Mouse (Mus musculus) regulatory T cell (primary cell): ENCODE measurements around the gene Gm2115.

Source experiments
- in situ Hi-C: fragments of 300-600 bp; cut with MboI, MseI; formaldehyde crosslinking; loops from one replicate; pipeline ENCODE4 v1.15.1; 2025; ENCODE audit warnings: high pct_unique_total_duplicates

Gm2115 gene

DNA sequence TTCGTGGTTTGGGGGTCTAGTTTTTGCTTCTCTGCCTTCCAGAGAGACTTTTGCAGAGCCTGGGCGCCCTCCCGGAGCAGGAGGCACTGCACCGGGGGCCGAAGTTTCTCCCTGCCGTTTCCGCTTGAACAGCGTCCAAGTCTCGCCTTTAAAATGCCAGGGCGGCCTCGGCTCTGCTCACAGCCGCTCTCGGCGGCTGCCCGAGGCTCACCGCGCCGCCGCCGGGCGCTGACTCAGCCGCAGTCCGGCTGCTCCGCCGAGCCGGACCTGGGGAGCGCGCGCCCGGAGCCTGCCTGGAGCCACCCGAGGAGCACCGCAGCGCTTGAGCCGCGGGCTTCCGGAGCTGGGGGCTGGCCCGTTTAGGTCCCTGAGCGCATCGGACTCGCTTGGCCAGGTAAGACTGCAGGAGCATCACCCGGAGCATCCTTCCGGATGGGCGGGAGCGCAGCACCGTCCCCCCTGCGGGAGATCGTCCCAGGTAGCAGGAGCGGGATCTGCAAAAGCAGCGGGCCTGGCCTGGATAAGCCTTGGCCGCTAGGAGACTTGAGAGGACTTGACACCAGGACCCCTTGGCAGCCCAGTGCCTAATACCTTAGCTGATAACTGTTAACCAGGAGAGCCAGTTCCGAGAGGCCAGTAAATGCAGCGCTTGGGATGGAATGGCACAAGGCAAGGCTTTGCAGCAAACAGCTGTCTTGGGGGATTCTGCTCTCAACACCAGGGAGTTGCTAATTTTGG lies at the start of gene Gm2115:
Gene Gm2115 (plus strand): TSS at position 159 of the 738 bp plus-strand sequence.
- in situ Hi-C loops: no loop called here

DNA sequence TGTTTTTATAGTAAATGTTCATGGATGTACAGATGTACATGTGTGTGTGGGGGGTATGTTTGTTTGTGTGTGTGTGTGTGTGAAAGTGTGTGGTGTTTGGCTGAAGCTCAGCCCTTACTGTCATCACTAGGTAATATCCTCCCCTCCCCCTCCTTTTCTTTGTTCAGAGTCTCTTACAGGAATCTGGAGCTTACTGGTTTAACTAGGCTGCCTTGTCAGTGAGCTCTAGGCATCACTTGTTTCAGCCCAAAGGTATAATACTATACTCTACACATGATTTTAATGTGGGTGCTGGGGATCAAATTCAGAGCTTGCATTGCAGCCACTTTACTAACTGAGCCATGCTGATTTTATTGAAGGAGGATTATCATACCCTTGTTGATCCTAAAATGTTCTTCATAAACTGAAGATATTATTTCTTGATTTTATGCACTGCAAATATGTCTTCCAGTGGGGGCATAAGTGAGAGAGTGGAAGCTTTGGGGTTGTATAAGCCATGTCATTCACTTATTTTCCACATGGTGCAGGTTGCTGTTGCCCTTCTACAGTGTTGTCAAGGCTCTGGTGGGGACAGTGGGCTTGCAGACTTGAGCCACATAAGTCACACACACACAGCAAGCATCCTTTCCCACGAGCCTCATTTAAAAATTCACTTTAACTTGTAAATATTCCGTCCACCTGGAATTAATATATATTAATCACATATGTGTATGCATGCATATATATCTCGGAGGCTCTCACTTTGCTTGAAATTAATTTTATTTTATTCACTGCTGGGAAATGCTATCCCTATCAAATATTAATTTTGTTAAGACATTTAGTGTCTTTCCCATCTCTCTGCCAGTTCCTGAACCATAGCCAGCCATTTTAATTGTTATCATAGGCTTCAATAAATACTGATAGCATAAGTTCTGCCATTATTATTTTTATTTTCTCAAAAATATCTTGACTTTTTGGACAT lies 45.0 kb upstream of the Gm2115 start:
- in situ Hi-C loops: no loop called here

DNA sequence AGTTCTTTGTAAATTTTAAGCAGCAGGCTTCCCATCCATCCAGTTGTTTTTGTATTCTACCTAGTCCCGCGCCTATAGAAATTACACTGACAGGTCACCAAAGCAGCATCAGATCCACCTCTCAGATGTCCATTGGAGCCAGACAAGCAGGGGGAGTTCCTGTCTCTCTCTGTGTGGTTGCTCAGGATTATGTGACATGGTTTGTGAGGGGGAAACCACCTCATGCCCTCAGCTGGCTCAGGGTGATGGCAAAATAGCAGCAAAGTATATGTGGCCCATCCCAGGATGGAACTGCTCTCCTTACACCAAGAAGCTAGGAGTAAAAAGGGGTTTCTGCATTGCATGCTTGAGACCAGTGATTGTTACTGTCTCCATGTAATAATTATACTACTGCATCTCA lies 42.3 kb upstream of the Gm2115 start:
- in situ Hi-C loops: no loop called here

DNA sequence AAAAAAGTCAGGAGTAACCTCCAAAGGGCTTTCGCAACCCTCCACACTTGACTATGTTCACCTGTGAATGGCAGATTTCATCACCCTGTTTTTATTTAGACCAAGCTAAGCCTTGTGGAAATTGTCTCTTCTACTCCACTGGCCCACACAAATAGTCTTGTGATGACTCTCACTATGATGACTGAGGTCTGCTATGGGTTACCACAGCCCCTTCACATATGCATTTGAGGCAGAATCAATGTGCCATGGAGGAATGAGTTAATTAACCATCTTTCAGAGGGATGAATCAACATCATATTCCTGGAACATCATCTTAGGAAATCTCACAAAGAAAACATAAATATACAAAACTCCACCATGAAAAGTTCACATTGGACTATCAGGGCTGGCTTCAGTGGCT lies 25.6 kb upstream of the Gm2115 start:
- in situ Hi-C loops: no loop called here

DNA sequence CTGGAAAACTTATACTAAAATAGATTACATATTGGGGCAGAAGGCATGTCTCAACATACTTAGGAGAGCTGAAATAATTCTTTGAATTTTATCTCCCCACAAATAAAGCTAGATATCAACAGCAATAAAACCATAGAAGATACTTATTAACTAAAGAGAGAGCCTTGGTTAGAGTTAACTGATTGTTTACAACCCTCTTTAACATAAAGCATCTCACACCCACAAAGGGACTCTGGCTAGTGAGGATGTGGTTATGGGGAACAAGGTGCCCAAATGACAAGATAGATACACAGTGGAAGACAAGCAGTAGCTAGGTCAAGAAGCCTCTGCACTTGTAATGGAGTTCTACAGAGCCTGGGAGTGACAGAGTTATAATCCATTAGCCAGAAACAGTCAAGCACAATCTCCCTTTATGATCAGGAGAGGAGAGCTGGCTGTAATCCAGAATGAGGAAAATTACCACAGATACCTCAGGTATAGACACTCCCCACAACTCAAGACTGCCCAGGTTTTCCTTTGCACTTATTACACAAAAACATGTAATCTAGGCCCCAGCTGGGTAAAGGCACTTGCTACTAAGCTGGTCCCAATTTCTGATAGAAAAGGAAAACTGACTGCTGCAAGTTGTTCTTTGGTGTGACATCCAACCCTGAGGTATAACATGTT lies 10.1 kb upstream of the Gm2115 start:
- in situ Hi-C loops: no loop called here

DNA sequence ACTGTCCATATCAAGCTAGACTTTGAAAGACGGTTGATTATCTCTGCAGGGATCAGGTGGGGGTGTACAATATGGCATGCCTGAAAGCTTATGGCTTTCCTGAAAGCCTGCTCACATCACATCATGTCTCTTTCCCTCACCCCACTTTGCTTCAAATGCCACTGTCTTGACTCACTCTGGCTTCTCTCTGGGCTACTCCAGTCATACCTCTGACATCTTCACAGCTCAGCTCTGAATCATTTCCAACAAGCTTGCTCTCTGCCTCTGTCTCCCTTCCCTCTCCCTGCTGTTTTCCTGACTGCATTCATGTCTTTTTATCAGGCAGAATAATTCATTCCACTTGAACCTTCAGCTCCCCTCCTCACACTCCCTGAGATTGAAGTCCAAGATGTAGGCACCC lies 7.4 kb upstream of the Gm2115 start:
- in situ Hi-C loops: no loop called here

DNA sequence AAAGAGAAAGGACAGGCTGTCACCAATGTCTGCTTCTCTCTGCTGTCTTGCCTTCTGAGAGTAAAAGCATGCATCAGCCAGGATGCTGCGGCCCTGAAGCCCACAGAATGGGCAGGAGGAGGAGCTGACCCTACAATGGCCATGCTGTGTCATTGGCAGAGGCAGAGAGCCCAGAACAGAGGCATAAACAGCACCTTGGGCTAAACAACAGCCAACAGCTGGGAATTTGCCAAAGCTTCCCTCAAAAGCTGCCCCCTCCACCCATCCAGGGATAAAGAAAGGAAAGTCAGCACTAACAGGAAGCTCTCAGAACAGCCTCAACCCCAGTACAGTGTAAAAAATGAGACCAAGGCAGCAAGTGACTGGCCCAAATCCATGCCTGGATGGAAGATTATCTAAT lies 6.3 kb upstream of the Gm2115 start:
- in situ Hi-C loops: no loop called here

DNA sequence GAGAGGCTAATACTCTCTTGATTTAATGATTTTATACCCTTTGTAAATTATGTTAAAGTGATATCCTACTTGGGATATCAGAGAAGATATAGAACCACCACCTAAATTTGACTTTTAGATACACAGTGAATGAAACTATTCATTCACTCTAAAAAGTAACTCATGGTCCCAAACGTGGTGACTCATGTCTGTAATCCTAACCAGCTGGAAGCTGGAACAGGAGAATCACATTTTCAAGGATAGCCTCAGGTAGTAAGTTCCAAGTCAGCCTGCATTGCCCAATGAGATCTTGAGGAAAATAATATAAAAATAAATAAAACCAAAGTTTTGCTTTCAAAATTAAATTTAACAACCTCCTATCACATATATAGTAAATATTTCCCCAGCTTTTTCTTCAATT lies 2.6 kb upstream of the Gm2115 start:
- in situ Hi-C loops: no loop called here

DNA sequence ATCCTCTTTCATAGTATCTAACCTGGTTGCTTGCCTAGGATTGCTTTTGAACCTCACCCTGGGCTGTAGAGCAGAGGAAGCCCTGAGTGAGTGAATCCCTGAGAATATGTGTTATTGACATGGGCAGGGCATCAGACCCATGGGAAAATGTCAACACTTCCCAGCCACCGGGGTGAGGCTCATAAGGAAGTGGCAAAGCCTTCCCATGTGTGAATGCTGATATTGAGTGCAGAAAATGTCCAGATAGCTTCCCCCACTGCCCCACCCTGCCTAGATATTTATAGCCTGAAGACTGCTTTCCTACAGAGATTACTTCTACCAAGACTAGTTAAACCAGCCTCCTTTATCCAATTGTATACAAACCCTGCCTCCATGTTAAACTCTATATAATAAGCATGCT lies 4.0 kb downstream of the Gm2115 start:
- in situ Hi-C loops: no loop called here

DNA sequence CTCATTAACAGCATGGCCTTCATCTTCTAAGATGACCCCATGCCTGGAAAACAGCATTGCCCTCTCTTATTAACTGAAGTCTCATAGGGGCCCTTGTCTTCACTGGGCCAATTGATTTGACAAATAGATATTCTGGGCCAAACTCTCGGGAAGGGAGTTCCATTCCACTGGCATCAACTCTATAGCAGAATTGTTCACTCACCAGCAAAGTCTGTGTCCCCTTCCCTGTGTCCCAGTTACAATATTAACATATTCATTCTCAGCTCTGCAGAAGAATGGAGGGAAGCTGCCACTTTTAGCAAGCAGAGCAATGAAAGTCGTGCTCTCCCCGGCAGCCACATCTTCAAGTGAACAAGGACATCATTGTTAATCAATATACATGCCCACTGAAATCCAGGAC lies 5.9 kb downstream of the Gm2115 start:
- in situ Hi-C loops: no loop called here

DNA sequence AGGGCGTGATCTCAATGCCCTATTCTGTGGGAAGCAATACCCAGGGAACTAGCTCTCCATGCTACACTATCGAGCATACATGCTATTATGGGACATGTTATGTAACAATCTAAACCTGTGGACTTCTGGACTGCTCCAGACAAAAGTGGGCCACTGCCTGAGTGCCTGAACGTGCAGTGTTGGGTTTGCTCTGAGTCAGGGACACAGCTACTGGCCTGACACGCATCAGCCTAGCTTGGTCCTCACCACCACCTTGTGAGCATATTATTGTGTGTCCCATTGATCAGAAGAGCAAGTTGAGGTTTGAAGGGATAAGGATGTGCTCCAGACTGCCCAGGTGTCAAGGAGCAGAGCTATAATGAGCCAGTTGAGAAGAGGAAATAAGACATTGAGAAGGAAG lies 16.2 kb downstream of the Gm2115 start:
- in situ Hi-C loops: no loop called here

DNA sequence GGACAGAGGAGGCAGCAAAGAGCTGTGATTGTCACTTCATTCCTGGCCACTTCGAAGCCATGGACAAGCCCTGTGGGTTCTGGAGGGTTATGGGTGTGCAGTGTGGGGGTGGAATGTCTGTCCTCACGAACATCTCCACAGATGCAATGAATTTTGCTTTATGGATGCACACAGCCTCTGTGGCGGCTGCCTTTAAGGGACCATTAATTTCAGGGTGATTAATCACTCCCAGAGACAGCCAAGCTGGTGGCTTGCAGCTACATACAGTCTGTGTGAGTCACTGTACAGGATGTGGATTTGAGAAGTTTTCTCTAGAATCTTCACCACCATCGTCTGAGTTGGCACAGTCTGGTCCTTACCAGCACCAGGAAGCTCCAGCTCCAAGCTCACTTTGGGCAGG lies 17.9 kb downstream of the Gm2115 start:
- in situ Hi-C loops: no loop called here

DNA sequence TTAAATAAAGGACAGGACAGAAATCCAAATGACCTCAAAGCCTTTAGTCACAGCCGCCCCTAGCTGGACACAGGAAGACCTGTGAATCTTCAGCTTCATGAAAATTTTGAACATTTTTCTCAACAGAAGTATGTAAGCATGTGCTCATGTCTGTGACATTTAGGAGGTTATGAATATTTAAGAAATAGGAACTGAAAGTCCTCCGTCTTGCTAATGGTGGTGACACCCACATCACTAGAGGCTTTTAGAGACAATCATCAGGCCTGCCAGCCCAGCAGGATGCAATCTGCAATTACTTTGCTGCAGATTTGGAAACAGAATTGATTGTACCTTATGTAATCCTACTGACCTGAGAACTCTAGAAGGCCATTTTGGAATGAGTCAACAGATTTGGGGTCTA lies 22.7 kb downstream of the Gm2115 start:
- in situ Hi-C loops: no loop called here

DNA sequence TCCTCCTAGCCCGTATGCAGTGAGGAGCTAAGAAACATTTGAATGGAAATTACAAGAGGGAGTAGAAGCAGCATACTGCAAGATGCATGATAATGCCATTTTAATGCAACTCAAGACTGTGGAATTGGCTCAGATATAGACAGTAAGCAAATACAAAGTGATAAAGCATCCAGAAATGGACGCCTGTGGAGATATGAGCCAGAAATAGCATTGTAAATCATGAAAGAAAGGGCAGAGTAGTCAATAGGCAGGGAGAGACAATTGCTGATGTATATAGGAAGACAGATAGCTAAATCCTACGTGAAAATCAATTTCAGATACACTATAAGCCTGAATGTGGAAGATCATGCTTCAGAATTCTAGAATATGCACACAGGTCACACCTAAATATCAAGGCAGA lies 26.5 kb downstream of the Gm2115 start:
- in situ Hi-C loops: no loop called here

DNA sequence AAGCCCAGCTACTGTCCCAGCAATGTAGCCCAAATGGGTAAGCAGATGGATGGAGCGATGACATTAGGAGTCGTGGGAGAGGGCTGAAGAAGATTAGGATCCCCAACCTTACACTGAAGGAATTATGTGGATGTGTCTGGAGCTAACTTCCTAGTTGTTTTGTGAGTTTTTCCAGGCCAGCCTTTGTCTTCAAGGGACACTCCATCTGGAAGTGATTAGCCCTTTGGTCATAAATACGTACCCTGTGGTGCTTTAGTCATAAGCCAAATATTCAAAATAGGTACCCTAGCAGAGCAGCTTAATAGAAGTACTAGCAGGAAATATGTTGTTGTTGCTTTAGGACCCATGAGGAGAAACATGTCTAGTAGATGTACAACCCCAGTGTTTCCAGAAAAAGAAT lies 28.6 kb downstream of the Gm2115 start:
- in situ Hi-C loops: no loop called here

DNA sequence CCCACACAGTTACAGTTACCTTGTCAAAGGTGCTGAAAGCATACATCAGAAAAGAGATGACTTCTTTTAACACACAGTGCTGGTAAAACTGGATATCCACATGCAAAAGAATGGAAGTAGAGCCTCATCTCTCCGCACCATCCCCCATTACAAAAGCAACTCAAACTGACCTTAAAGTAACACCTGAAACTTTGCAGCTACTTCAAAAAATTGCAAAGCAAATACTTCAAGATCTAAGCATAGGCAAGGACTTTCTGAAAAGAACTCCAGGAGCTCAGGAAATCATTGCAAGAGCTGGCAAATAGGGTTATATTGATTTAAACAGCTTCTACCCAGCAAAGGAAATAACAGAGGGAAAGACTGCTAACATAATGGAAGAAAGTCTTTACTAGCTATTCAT lies 31.7 kb downstream of the Gm2115 start:
- in situ Hi-C loops: no loop called here

DNA sequence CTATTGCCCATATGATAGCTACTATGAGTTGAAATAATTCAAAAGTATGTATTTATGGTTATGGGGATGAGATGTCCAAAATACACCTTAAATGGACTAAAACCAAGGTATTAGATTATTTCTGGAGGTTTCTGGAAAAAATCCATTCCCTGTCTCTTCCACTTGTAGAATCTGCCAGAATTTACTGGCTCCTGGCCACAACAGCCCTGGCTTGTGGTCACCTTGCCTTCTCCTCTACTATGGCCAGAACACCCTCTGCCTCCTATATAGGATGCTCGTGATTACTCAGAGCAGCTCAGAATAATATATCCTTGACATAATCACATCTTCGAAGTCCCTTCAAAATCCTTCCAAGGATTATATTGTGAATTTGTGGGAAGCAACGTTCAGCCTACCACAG lies 35.5 kb downstream of the Gm2115 start:
- in situ Hi-C loops: no loop called here

DNA sequence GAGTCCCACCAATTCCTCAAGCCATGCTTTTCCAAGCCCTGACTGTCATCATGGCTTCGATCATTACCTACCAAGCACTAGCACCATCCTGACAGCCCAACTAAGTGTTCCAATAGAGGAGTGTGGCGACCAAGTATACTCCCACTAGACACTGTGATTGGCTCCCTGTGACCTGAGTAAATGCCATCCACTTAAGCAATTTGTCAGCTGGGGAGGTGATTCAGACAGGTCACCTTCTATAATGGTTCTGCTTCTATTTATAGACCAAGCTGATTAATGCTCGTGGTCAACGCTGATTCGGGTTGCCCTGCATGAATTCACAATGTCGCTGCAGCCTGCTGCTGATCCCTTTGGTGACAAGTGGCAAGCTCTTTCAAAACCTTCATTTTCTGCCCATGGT lies 37.4 kb downstream of the Gm2115 start:
- in situ Hi-C loops: no loop called here

DNA sequence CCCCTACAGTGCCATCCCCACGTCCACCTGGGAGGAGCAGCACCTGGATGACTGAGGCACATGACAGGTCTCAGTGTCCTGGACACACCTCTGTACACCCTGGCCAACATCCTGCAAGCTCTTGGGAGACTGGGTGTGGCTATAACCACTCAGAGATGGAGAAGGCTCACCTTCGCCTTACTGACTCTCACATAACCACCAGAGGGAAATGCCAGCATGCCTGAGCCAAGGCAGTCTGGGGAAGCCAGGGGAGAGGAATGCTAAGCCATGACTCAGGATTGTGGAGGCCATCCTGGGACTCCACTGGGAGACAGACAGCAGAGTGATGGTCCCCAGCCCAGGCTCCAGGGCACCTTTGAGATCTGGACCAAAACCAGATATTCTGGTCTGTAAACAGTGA lies 48.3 kb downstream of the Gm2115 start:
- in situ Hi-C loops: no loop called here

DNA sequence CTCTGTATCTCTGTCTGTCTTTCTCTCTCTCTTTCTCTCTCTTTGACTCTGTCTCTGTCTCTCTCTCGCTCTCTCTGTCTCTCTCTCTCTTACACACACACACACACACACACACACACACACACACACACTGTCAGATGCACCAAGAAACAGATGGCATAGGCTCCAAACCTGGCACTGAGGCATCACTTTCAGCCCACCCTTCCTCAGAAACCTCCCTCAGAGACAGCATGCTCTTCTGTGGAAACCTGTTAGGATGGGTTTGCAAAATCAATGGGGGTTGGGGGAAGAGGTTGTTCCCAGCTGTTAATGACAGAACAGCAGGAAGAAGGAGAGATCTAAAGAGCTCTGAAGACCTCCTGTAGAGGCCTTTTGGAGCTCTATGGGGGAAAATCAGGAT lies 50.1 kb downstream of the Gm2115 start:
- in situ Hi-C loops: no loop called here

DNA sequence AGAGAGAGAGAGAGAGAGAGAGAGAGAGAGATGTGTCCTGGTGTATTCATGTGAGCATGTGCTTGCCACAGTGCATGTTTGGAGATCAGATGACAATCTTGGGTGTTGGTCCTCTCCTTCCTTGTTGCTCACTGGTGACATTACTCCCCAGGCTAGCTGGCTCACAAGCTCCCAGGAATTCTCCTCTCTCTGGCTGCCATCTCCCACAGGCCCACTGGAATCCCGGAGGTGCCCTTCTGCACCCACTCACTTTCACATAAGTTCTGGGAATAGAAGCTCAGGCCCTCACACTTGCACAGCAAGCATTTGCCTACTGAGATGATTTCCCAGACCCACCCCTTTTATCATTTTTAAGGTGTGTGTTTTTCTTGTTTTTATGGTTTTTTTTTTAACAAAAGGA lies 51.0 kb downstream of the Gm2115 start:
- in situ Hi-C loops: no loop called here

DNA sequence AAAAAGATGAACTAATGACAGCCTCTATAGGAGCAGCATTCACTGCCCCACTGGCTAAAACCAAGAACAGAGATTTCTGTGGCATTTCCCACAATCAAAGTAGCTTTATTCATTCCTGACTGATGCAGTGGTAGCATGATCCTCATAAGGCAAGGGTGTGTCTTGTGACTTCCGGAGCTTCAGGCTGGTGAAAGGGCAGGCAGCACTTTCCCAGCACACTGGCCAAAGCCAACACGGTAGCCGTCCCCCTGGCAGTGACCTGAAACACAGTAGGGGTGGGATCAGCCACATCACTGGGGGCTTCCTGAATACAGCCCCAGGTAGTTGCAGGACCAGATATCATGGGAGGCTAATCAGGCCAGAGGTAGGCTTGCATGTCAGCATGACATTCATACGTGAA lies 56.3 kb downstream of the Gm2115 start:
- in situ Hi-C loops: no loop called here
